Mouse (Mus musculus) left cerebral cortex, adult 18-20 months (tissue): ENCODE data around the gene Tbl1xr1. TPM values are rescaled to one million over a fixed set of nuclear protein-coding genes. Genes with fewer than 3 reads are reported as not detected.

Source experiments
- DNase-seq, 2 experiments: peaks; one replicate each; pipeline ENCODE4 v3.0.0; 2021 to 2022; ENCODE audit warnings: low spot score in 2 of 2, mixed read lengths in 1 of 2
- total RNA-seq, 2 experiments: library from RNA; stranded (reverse); gene quantifications; 2 replicates each; pipeline ENCODE4 v1.2.3; 2021

The Tbl1xr1 gene
- total RNA-seq, 2 experiments from 2014 or later: 132 to 133 TPM

DNA sequence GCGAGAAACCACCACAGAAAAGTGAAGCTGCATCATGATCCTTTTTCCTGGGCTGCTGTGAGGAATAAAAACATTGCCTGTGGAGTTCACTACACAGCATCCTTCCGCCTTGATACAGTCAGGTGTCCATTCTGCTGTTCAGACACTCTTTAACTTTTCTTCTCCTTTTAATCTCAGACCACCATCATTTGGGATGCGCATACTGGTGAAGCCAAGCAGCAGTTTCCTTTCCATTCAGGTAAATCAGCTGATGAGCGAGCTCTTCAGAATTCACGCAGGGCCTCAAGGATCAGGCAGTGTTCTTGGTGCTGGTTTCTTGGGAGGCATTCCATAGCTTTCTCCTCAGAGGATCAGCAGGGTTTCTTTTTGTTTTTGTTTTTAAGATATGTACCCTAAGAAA lies 116.5 kb downstream of the Tbl1xr1 start:
- no peak for DNase-seq

- DNase-seq: no peak
These were observed 117.9 kb downstream of the Tbl1xr1 start for GRCm38 (mm10) chr3:22194185-22194856.

DNA sequence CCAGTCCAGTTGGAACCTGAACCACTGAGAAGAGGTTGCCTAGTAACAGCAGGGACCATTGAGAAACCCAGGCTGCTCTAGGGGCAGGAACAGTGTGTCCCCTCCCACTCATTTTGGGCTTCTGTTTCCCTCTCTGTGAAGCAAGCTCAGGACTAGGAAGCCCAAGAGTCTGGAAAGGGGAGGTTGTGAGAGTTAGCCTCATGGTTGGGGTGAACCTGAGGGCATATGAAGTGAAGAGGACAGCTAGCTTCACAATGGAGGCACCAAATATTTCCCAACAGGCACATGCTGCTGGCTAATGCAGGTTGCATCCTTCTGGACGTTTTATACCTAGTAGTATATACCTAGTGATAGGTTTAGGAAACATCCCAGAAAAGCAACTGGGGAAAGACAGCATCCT lies 122.3 kb downstream of the Tbl1xr1 start:
- no peak for DNase-seq

DNA sequence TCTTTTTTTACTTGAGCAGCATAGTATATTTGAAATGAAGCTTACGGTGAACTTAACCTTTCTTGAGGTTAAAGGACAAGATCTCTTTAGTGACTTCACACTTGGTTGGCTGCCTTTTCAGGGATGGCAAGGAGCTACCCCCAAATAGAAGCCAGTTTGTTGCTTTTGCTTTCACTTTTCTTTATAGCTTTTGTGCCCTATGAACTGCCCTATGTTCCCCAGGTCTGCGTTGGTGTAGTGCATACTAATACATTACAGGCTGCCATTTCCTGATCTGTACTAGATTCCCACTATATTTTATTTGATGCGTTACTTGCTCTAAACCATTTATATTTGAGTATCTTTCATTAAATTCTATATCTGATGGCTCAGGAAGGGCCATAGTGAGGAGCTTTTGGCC lies 127.7 kb downstream of the Tbl1xr1 start:
- no peak for DNase-seq

- DNase-seq: no peak
These were observed 145.1 kb downstream of the Tbl1xr1 start for GRCm38 (mm10) chr3:22221557-22221956.

DNA sequence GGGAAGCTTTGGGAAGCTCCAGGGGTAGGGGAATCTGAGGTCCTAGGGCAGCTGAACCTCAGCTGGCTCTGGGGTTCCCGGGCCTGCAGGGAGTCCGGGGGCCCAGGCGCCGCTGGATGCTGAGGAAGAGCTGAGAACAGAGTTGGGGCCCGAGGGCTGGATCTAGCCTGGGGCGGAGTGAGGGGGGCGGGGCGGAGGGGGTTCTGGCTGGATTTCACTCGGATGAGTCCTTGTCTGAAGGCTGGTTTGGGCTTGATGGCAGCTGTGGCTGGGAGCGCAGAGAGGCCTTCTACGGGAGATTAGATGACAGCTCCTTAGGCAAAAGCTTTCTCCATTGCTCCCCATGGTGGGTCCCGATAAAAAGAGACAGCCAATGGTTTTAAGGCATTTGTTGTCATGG lies 145.9 kb downstream of the Tbl1xr1 start:
- no peak for DNase-seq

- DNase-seq: no peak
These were observed 146.6 kb downstream of the Tbl1xr1 start for GRCm38 (mm10) chr3:22223023-22223422.

DNA sequence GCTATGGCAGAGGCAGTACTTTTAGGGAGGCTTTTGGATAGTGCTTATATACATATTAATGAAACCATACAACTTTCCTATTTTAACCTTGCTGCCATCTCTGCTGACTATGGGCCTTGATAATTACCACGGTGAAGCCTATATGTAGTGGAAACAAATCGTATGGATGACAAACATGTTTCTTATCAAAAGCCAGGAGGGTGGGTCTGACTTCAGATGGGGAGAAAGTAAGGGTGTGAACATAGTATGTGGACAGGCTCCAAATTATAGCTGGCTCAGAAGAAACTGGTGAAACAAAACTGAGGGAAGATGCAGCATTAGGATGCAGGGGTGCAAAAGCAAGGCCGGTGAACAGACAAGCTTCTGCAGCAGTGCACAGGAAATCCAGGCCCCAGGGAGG lies 151.6 kb downstream of the Tbl1xr1 start:
- DNase-seq: no peak

GRCm38 (mm10) chr3:22230635-22231034 lies 154.2 kb downstream of the Tbl1xr1 start:
- DNase-seq: no peak

GRCm38 (mm10) chr3:22238106-22238900 lies 161.9 kb downstream of the Tbl1xr1 start:
- DNase-seq: no peak
